Mouse (Mus musculus) MEL (cell line): ENCODE measurements around the gene 4931406P16Rik. TPM values are rescaled to one million over a fixed set of nuclear protein-coding genes. Genes with fewer than 3 reads are reported as not detected.
A peak's percentile ranks its signal among the peaks of the same experiment; 100 is the strongest.

Experiments
- DNase-seq: peaks from one replicate; pipeline ENCODE4 v3.0.0; 2011; ENCODE audit warnings: low read depth, low spot score
- H3K27ac ChIP-seq: 2 replicates; pipeline ENCODE4 v1.5.1; 2012; ENCODE audit warnings: low read depth, mild to moderate bottlenecking, control low read depth, low read length, moderate library complexity; ENCODE audit not compliant: control insufficient read depth
- H3K27me3 ChIP-seq, 2 experiments: fragments of 150-350 bp in 1 of 2; sonication (generic) in 1 of 2; 2 replicates each; pipeline ENCODE4 v1.6.1; 2012; ENCODE audit warnings: low read length in 2 of 2, mild to moderate bottlenecking in 2 of 2, improper control_type of control experiment in 1 of 2, moderate library complexity in 1 of 2; ENCODE audit not compliant: insufficient read depth in 2 of 2, control insufficient read depth in 1 of 2
- H3K36me3 ChIP-seq, 2 experiments: 2 replicates each; pipeline ENCODE4 v1.6.1; 2012 to 2014; ENCODE audit warnings: low read length in 2 of 2, improper control_type of control experiment in 1 of 2, inconsistent platforms in 1 of 2, mild to moderate bottlenecking in 1 of 2; ENCODE audit not compliant: insufficient read depth in 2 of 2, control insufficient read depth in 1 of 2
- H3K4me1 ChIP-seq, 2 experiments: fragments of 150-350 bp in 1 of 2; sonication (generic) in 1 of 2; 2 replicates each; pipeline ENCODE4 v1.6.1; 2012; ENCODE audit warnings: low read length in 2 of 2, improper control_type of control experiment in 1 of 2, mild to moderate bottlenecking in 1 of 2; ENCODE audit not compliant: insufficient read depth in 2 of 2, control insufficient read depth in 1 of 2
- H3K4me3 ChIP-seq, 2 experiments: fragments of 150-350 bp in 1 of 2; sonication (generic) in 1 of 2; 2 replicates each; pipeline ENCODE4 v1.5.1; 2012; ENCODE audit warnings: low read depth in 2 of 2, low read length in 2 of 2, mild to moderate bottlenecking in 2 of 2, moderate library complexity in 2 of 2, control low read depth in 1 of 2, improper control_type of control experiment in 1 of 2; ENCODE audit not compliant: control insufficient read depth in 1 of 2, insufficient read depth in 1 of 2
- H3K79me2 ChIP-seq: 2 replicates; pipeline ENCODE4 v1.6.1; 2012; ENCODE audit warnings: mild to moderate bottlenecking, low read length, moderate library complexity; ENCODE audit not compliant: control insufficient read depth, poor library complexity, insufficient read depth
- H3K9ac ChIP-seq: 2 replicates; pipeline ENCODE4 v1.6.1; 2012; ENCODE audit warnings: low read depth, mild to moderate bottlenecking, control low read depth, low read length, moderate library complexity; ENCODE audit not compliant: control insufficient read depth, poor library complexity, severe bottlenecking
- H3K9me3 ChIP-seq: fragments of 150-350 bp; sonication (generic); replicated peaks from 2 replicates; pipeline ENCODE4 v1.6.1; 2012; ENCODE audit warnings: mild to moderate bottlenecking, low read length, improper control_type of control experiment, moderate library complexity; ENCODE audit not compliant: insufficient read depth
- BHLHE40 ChIP-seq: IDR thresholded peaks from 2 replicates; pipeline ENCODE4 v1.6.1; 2012; ENCODE audit warnings: low read depth, mild to moderate bottlenecking, inconsistent platforms, low read length, improper control_type of control experiment, borderline replicate concordance
- CHD1 ChIP-seq: IDR thresholded peaks from 2 replicates; pipeline ENCODE4 v1.6.1; 2012; ENCODE audit warnings: low read depth, mild to moderate bottlenecking, inconsistent platforms, low read length, improper control_type of control experiment
- CHD2 ChIP-seq: IDR thresholded peaks from 2 replicates; pipeline ENCODE4 v1.6.1; 2011; ENCODE audit warnings: low read length, improper control_type of control experiment
- CTCF ChIP-seq, 3 experiments: IDR thresholded peaks in 2 of 3; conservative IDR thresholded peaks in 1 of 3; 2 replicates each; pipeline ENCODE4 v1.5.1; 2011 to 2012; ENCODE audit warnings: low read length in 3 of 3, low read depth in 2 of 3, mild to moderate bottlenecking in 2 of 3, improper control_type of control experiment in 1 of 3, inconsistent platforms in 1 of 3, mixed read lengths in 1 of 3, moderate library complexity in 1 of 3; ENCODE audit not compliant: control insufficient read depth in 1 of 3, insufficient read depth in 1 of 3, poor library complexity in 1 of 3, severe bottlenecking in 1 of 3
- ELF1 ChIP-seq: IDR thresholded peaks from 2 replicates; pipeline ENCODE4 v1.6.1; 2014; ENCODE audit warnings: low read depth, mild to moderate bottlenecking, inconsistent platforms, low read length, improper control_type of control experiment, moderate library complexity
- EP300 ChIP-seq, 2 experiments: IDR thresholded peaks; 2 replicates each; pipeline ENCODE4 v1.6.1; 2011; ENCODE audit warnings: improper control_type of control experiment in 2 of 2, low read length in 2 of 2, low read depth in 1 of 2, mild to moderate bottlenecking in 1 of 2
- GABPA ChIP-seq: IDR thresholded peaks from 2 replicates; pipeline ENCODE4 v1.6.1; 2012; ENCODE audit warnings: low read depth, mild to moderate bottlenecking, inconsistent platforms, low read length, improper control_type of control experiment, moderate library complexity
- GATA1 ChIP-seq: IDR thresholded peaks from 2 replicates; pipeline ENCODE4 v1.6.1; 2011; ENCODE audit warnings: low read depth, low read length, improper control_type of control experiment
- HCFC1 ChIP-seq: IDR thresholded peaks from 2 replicates; pipeline ENCODE4 v1.6.1; 2012; ENCODE audit warnings: low read depth, mild to moderate bottlenecking, inconsistent platforms, low read length, improper control_type of control experiment, moderate library complexity
- JUND ChIP-seq: IDR thresholded peaks from 2 replicates; pipeline ENCODE4 v1.6.1; 2011; ENCODE audit warnings: low read depth, mild to moderate bottlenecking, improper control_type of control experiment, low read length
- KAT2A ChIP-seq: conservative IDR thresholded peaks from 2 replicates; pipeline ENCODE4 v1.6.1; 2012; ENCODE audit warnings: low read depth, low read length, improper control_type of control experiment, inconsistent platforms
- MAFK ChIP-seq: IDR thresholded peaks from 2 replicates; pipeline ENCODE4 v1.6.1; 2011; ENCODE audit warnings: low read depth, mild to moderate bottlenecking, low read length, improper control_type of control experiment, borderline replicate concordance
- MAX ChIP-seq: IDR thresholded peaks from 2 replicates; pipeline ENCODE4 v1.6.1; 2011; ENCODE audit warnings: low read length, improper control_type of control experiment
- MEF2A ChIP-seq: IDR thresholded peaks from 2 replicates; pipeline ENCODE4 v1.6.1; 2014; ENCODE audit warnings: low read depth, mild to moderate bottlenecking, inconsistent platforms, low read length, improper control_type of control experiment; ENCODE audit not compliant: poor library complexity, insufficient replicate concordance, severe bottlenecking; ENCODE audit errors: extremely low read depth
- MXI1 ChIP-seq: IDR thresholded peaks from 2 replicates; pipeline ENCODE4 v1.6.1; 2011; ENCODE audit warnings: mild to moderate bottlenecking, low read depth, low read length, improper control_type of control experiment
- MYB ChIP-seq: IDR thresholded peaks from 2 replicates; pipeline ENCODE4 v1.6.1; 2011; ENCODE audit warnings: mild to moderate bottlenecking, low read depth, low read length, improper control_type of control experiment
- MYC ChIP-seq: IDR thresholded peaks from 2 replicates; pipeline ENCODE4 v1.6.1; 2011; ENCODE audit warnings: low read depth, mild to moderate bottlenecking, low read length, improper control_type of control experiment, moderate library complexity
- POLR2AphosphoS2 ChIP-seq: IDR thresholded peaks from 2 replicates; pipeline ENCODE4 v1.6.1; 2011; ENCODE audit warnings: low read length, improper control_type of control experiment
- POLR2AphosphoS5 ChIP-seq: IDR thresholded peaks from 2 replicates; pipeline ENCODE4 v1.6.1; 2012; ENCODE audit warnings: low read depth, borderline replicate concordance, mild to moderate bottlenecking, inconsistent platforms, low read length, moderate library complexity, mixed read lengths
- RAD21 ChIP-seq: IDR thresholded peaks from 2 replicates; pipeline ENCODE4 v1.6.1; 2011; ENCODE audit warnings: mild to moderate bottlenecking, low read depth, low read length, improper control_type of control experiment
- RCOR1 ChIP-seq: IDR thresholded peaks from 2 replicates; pipeline ENCODE4 v1.6.1; 2012; ENCODE audit warnings: low read depth, mild to moderate bottlenecking, inconsistent platforms, low read length, improper control_type of control experiment
- SIN3A ChIP-seq: IDR thresholded peaks from 2 replicates; pipeline ENCODE4 v1.6.1; 2012; ENCODE audit warnings: low read length, improper control_type of control experiment, inconsistent platforms
- SMC3 ChIP-seq: IDR thresholded peaks from 2 replicates; pipeline ENCODE4 v1.6.1; 2011; ENCODE audit warnings: low read depth, low read length, improper control_type of control experiment
- TBP ChIP-seq: IDR thresholded peaks from 2 replicates; pipeline ENCODE4 v1.8.0; 2011; ENCODE audit warnings: low read depth, low read length, improper control_type of control experiment
- TCF12 ChIP-seq: IDR thresholded peaks from 2 replicates; pipeline ENCODE4 v1.6.1; 2014; ENCODE audit warnings: low read depth, mild to moderate bottlenecking, inconsistent platforms, low read length, improper control_type of control experiment, moderate library complexity
- UBTF ChIP-seq: IDR thresholded peaks from 2 replicates; pipeline ENCODE4 v1.6.1; 2012; ENCODE audit warnings: low read depth, mild to moderate bottlenecking, inconsistent platforms, low read length, improper control_type of control experiment, moderate library complexity, borderline replicate concordance; ENCODE audit not compliant: insufficient read depth
- USF1 ChIP-seq: IDR thresholded peaks from 2 replicates; pipeline ENCODE4 v1.6.1; 2014; ENCODE audit warnings: low read depth, mild to moderate bottlenecking, inconsistent platforms, low read length, improper control_type of control experiment, moderate library complexity
- ZC3H11A ChIP-seq: IDR thresholded peaks from 2 replicates; pipeline ENCODE4 v1.6.1; 2012; ENCODE audit warnings: low read depth, mild to moderate bottlenecking, inconsistent platforms, low read length, improper control_type of control experiment
- ZKSCAN1 ChIP-seq: IDR thresholded peaks from 2 replicates; pipeline ENCODE4 v1.6.1; 2012; ENCODE audit warnings: low read depth, mild to moderate bottlenecking, inconsistent platforms, low read length, improper control_type of control experiment, moderate library complexity
- ZMIZ1 ChIP-seq: IDR thresholded peaks from 2 replicates; pipeline ENCODE4 v1.6.1; 2012; ENCODE audit warnings: low read depth, mild to moderate bottlenecking, inconsistent platforms, low read length, improper control_type of control experiment, moderate library complexity
- ZNF384 ChIP-seq: IDR thresholded peaks from 2 replicates; pipeline ENCODE4 v1.6.1; 2012; ENCODE audit warnings: low read depth, mild to moderate bottlenecking, inconsistent platforms, low read length, improper control_type of control experiment
- polyA plus RNA-seq, 2 experiments: library from polyadenylated mRNA; stranded (reverse) in 1 of 2; unstranded in 1 of 2; fragments of >175 nt in 1 of 2; fragments of >200 nt in 1 of 2; gene quantifications; 2 replicates each; pipeline versions ENCODE4 v1.2.1 to v1.2.4; 2012; ENCODE audit warnings: low replicate concordance in 2 of 2, low read depth in 1 of 2; ENCODE audit not compliant: insufficient read length in 2 of 2, insufficient read depth in 1 of 2, missing spikeins in 1 of 2
- total RNA-seq: library from RNA; depleted of rRNA; stranded (reverse); fragments of 300-350 nt; gene quantifications from 2 replicates; pipeline ENCODE4 v1.2.3, GENCODE M21; 2012

The 4931406P16Rik gene
- total and polyA plus RNA-seq, 3 experiments, result 7.8 to 18.0 TPM; not detected in 1

- no peak for TF ChIP-seq GATA1
- TF ChIP-seq ELF1, result peak; percentile 61; the same call in 1 of the 2 replicates
- TF ChIP-seq MYC, result peak; percentile 91
- TF ChIP-seq RAD21, result no peak
- TF ChIP-seq TCF12, result peak; percentile 62
- peak; percentile 62 for TF ChIP-seq USF1
- TF ChIP-seq UBTF, result no peak
- TF ChIP-seq MYB, result no peak
- peak; percentile 93 for TF ChIP-seq GABPA
- peak; percentile 72 for TF ChIP-seq MAFK
- peak; percentile 72 for TF ChIP-seq HCFC1
- TF ChIP-seq MEF2A, result no peak
- TF ChIP-seq CTCF (IDR thresholded peaks at IDR 0.05 in 2 of 3, conservative IDR thresholded peaks at IDR 0.05 in 1 of 3; ENCODE audit: control insufficient read depth in 1 of 3, insufficient read depth in 1 of 3, low read depth in 2 of 3, low read length in 3 of 3, poor library complexity in 1 of 3, severe bottlenecking in 1 of 3), result no peak
- TF ChIP-seq ZMIZ1, result peak; percentile 82
- TF ChIP-seq SMC3, result no peak
- TF ChIP-seq TBP, result peak; percentile 69
- peak; percentile 80; the same call in 1 of the 2 replicates for TF ChIP-seq POLR2AphosphoS2
- no peak for TF ChIP-seq KAT2A
- TF ChIP-seq EP300 (IDR thresholded peaks at IDR 0.05; ENCODE audit: low read depth in 1 of 2, low read length in 2 of 2), result peak in 1 of 2 experiments; percentile 62; a peak in 2 of 4 replicates
- TF ChIP-seq CHD2, result peak; percentile 35; the same call in 1 of the 2 replicates
- TF ChIP-seq, all 39 proteins: peak for 22
Measured at GRCm38 (mm10) chr7:34233909-34234609, 79.3 kb downstream of the 4931406P16Rik start (continued).

- peaks cover 19% of the 10 kb centered on the region for H3K79me2 ChIP-seq
- H3K36me3 ChIP-seq, result peaks cover 3 to 9% of the 10 kb centered on the region in 2 experiments
- peak overlapping the region; percentile 87 for H3K27ac ChIP-seq
- no peaks in the 10 kb centered on the region for H3K9me3 ChIP-seq
- peaks cover 4 to 5% of the 10 kb centered on the region in 2 experiments for H3K4me1 ChIP-seq
- H3K27me3 ChIP-seq, result no peaks in the 10 kb centered on the region
- peak overlapping the region; percentile 85 for H3K9ac ChIP-seq
- DNase-seq, result peak; percentile 77
- peak overlapping the region; percentile 71 to 76 for H3K4me3 ChIP-seq
- no peak for TF ChIP-seq MAFK
- TF ChIP-seq ZNF384, result no peak
- no peak for TF ChIP-seq ZKSCAN1
- no peak for TF ChIP-seq JUND
- no peak for TF ChIP-seq MAX
- TF ChIP-seq CHD1, result peak; percentile 97
- TF ChIP-seq MXI1, result 0 out of 2 replicates have a peak, but pooled peaks have one; percentile 35
- TF ChIP-seq POLR2AphosphoS2, result no peak
- no peak for TF ChIP-seq SIN3A
- no peak for TF ChIP-seq SMC3
- no peak for TF ChIP-seq ELF1
- TF ChIP-seq EP300 (IDR thresholded peaks at IDR 0.05; ENCODE audit: low read depth in 1 of 2, low read length in 2 of 2), result peak; percentile 24 to 73; a peak in 3 of 4 replicates
- no peak for TF ChIP-seq KAT2A
- peak; percentile 75 for TF ChIP-seq GATA1
- TF ChIP-seq BHLHE40, result peak; percentile 15; the same call in 1 of the 2 replicates
- TF ChIP-seq RCOR1, result 0 out of 2 replicates have a peak, but pooled peaks have one; percentile 34
- TF ChIP-seq POLR2AphosphoS5, result no peak
- TF ChIP-seq ZC3H11A, result no peak
- TF ChIP-seq GABPA, result no peak
Measured at GRCm38 (mm10) chr7:34232785-34233725, 80.3 kb downstream of the 4931406P16Rik start.
